Mouse (Mus musculus): Measurements from ENCODE around the gene Limk1.

GRCm38 (mm10) chr5:134630835-134631234 lies 57.6 kb downstream of the Limk1 start:
- no peak for TF ChIP-seq MAX (IDR thresholded peaks at IDR 0.05)
- TF ChIP-seq CTCF (IDR thresholded peaks at IDR 0.05; ENCODE audit: control insufficient read depth, insufficient read depth, insufficient read length): no peak
- no peak for TF ChIP-seq MYOG (IDR thresholded peaks at IDR 0.05; ENCODE audit: control insufficient read depth, extremely low read depth, insufficient read length)
- TF ChIP-seq CEBPB (IDR thresholded peaks at IDR 0.05; ENCODE audit: low read depth): no peak

Data from C2C12 (cell line).